Mouse (Mus musculus) left cerebral cortex, adult 8-10 months (tissue): ENCODE data around the gene Olfr1170. TPM values are rescaled to one million over a fixed set of nuclear protein-coding genes. Genes with fewer than 3 reads are reported as not detected.

Experiments used
- DNase-seq, 2 experiments: peaks; one replicate each; pipeline ENCODE4 v3.0.0; 2022; ENCODE audit warnings: low spot score in 2 of 2
- total RNA-seq, 4 experiments: library from RNA; stranded (reverse); gene quantifications; 2 replicates each; pipeline ENCODE4 v1.2.4; 2022

The Olfr1170 gene
- total RNA-seq, result not detected

GRCm38 (mm10) chr2:88228234-88228633 is at the start of gene Olfr1170:
Olfr1170 (minus strand) TSS chr2:88228334.
- DNase-seq, result no peak

GRCm38 (mm10) chr2:88220784-88221183 is 7.3 kb downstream of the Olfr1170 start:
- DNase-seq, result no peak

- DNase-seq, result no peak
Observed at GRCm38 (mm10) chr2:88181580-88181979, 46.6 kb downstream of the Olfr1170 start, which contains the start of gene Olfr1168. Olfr1168 (plus strand) TSS chr2:88181880.

Other genes starting within 250 kb of the Olfr1170 start
- gene Olfr1158, start 238.2 kb downstream of the Olfr1170 start, total RNA-seq, result not detected
- not detected for gene Olfr1160, start 220.1 kb downstream of the Olfr1170 start, total RNA-seq
- gene Olfr1161, start 205.6 kb downstream of the Olfr1170 start, total RNA-seq, result not detected
- gene Olfr73, start 190.6 kb downstream of the Olfr1170 start, total RNA-seq, result not detected
- gene Olfr1162, start 177.2 kb downstream of the Olfr1170 start, total RNA-seq, result not detected
- not detected for gene Olfr1163, start 156.5 kb downstream of the Olfr1170 start, total RNA-seq
- not detected for gene Olfr1164, start 134.4 kb downstream of the Olfr1170 start, total RNA-seq
- gene Olfr1166, start 100.1 kb downstream of the Olfr1170 start, total RNA-seq, result not detected
- gene Olfr1167, start 73.1 kb downstream of the Olfr1170 start, total RNA-seq, result not detected
- gene Olfr1168, start 46.5 kb downstream of the Olfr1170 start, total RNA-seq, result not detected
- gene Olfr1173, start 51.5 kb upstream of the Olfr1170 start, total RNA-seq, result not detected
- gene Olfr1174-ps, start 86.8 kb upstream of the Olfr1170 start, total RNA-seq, result not detected
- gene Olfr1175-ps, start 98.9 kb upstream of the Olfr1170 start, total RNA-seq, result not detected
- gene Olfr1176, start 108.4 kb upstream of the Olfr1170 start, total RNA-seq, result not detected
- not detected for gene Olfr1177-ps, start 118.2 kb upstream of the Olfr1170 start, total RNA-seq
- gene Olfr1178, start 158.7 kb upstream of the Olfr1170 start, total RNA-seq, result not detected
- gene Olfr1179, start 178.1 kb upstream of the Olfr1170 start, total RNA-seq, result not detected
- gene Olfr1180, start 190.8 kb upstream of the Olfr1170 start, total RNA-seq, result not detected
- gene Olfr1181, start 197.8 kb upstream of the Olfr1170 start, total RNA-seq, result not detected
- not detected for gene Gm13757, start 220.8 kb upstream of the Olfr1170 start, total RNA-seq
- gene Olfr1183, start 226.5 kb upstream of the Olfr1170 start, total RNA-seq, result not detected